Mouse (Mus musculus): ENCODE data around the gene Apoh.

GRCm38 (mm10) chr11:108293843-108294242 lies 49.3 kb upstream of the Apoh start:
- TF ChIP-seq CTCF (IDR thresholded peaks at IDR 0.05; ENCODE audit: insufficient read depth, low read length) (no peak), POLR2A (IDR thresholded peaks at IDR 0.05; ENCODE audit: borderline replicate concordance, extremely low read depth, low read depth, low read length) (no peak)
